Mouse (Mus musculus) spleen, adult 2 months (tissue): ENCODE measurements around the gene Lyrm4. TPM values are rescaled to one million over a fixed set of nuclear protein-coding genes. Genes with fewer than 3 reads are reported as not detected.

Experiments
- DNase-seq, 2 experiments: peaks; one replicate each; pipeline versions ENCODE4 v3.0.0 to v3.0.0-alpha.2; 2012 to 2021; ENCODE audit warnings: low spot score in 2 of 2, low read depth in 1 of 2
- H3K27ac ChIP-seq: fragments of 200-500 bp; 2 replicates; pipeline ENCODE4 v1.5.1; 2012; ENCODE audit warnings: low read length, inconsistent platforms; ENCODE audit not compliant: insufficient read depth
- H3K27me3 ChIP-seq: fragments of 200-500 bp; 2 replicates; pipeline ENCODE4 v1.6.1; 2012; ENCODE audit warnings: mild to moderate bottlenecking, moderate library complexity, low read length, inconsistent platforms; ENCODE audit not compliant: control insufficient read depth, insufficient read depth
- H3K36me3 ChIP-seq: fragments of 200-500 bp; 2 replicates; pipeline ENCODE4 v1.6.1; 2012; ENCODE audit warnings: mild to moderate bottlenecking, low read length, inconsistent platforms; ENCODE audit not compliant: control insufficient read depth, insufficient read depth
- H3K4me1 ChIP-seq: fragments of 200-500 bp; 2 replicates; pipeline ENCODE4 v1.6.1; 2011; ENCODE audit warnings: inconsistent platforms; ENCODE audit not compliant: control insufficient read depth, insufficient read depth, insufficient read length
- H3K4me3 ChIP-seq: fragments of 200-500 bp; 2 replicates; pipeline ENCODE4 v1.5.1; 2011; ENCODE audit warnings: mild to moderate bottlenecking, inconsistent platforms; ENCODE audit not compliant: insufficient read depth, insufficient read length; ENCODE audit errors: extremely low read depth
- CTCF ChIP-seq: fragments of 200-500 bp; IDR thresholded peaks from 2 replicates; pipeline ENCODE4 v1.5.1; 2011; ENCODE audit warnings: mild to moderate bottlenecking, inconsistent platforms; ENCODE audit not compliant: insufficient read depth, insufficient read length, insufficient replicate concordance; ENCODE audit errors: extremely low read depth
- POLR2A ChIP-seq: fragments of 200-500 bp; IDR thresholded peaks from 2 replicates; pipeline ENCODE4 v1.6.1; 2011; ENCODE audit warnings: low read depth, low read length, inconsistent platforms
- WGBS: fragments of 180-500 bp; shearing (Covaris S2); methylation state at CpG from one replicate; pipeline ENCODE4 v1.1.7; 2018; 5-methylcytosine and 5-hydroxymethylcytosine counted together
- polyA plus RNA-seq: library from polyadenylated mRNA; depleted of rRNA; stranded (reverse); fragments of >200 nt; gene quantifications from 2 replicates; pipeline ENCODE4 v1.2.3, GENCODE M21; 2012; rRNA removed

The Lyrm4 gene
- polyA plus RNA-seq: 2.3 and 3.6 TPM in 2 replicates

GRCm38 (mm10) chr13:36117143-36118014, at the start of gene Lyrm4, which contains the start of gene Fars2:
Lyrm4 (minus strand) TSS chr13:36117526.
Fars2 (plus strand) TSS chr13:36117412.
- WGBS: under 1% methylated on average over 74 of the region's 75 CpGs
- Histone ChIP-seq H3K4me3 (peak within 1 kb of the TSS; percentile 74), H3K27me3 (no peaks in the 10 kb centered on the region), H3K27ac (peak within 1 kb of the TSS; percentile 98), H3K36me3 (no peaks in the 10 kb centered on the region), H3K4me1 (peaks cover 4% of the 10 kb centered on the region; the same call in 1 of the 2 replicates)
- peak; percentile 92 to 95 for DNase-seq
- peak; percentile 72 for TF ChIP-seq POLR2A
- TF ChIP-seq CTCF: peak; percentile 4; the same call in 1 of the 2 replicates

GRCm38 (mm10) chr13:36163898-36164297, 46.6 kb upstream of the Lyrm4 start:
- 13% methylated on average over 1 of the region's 1 CpGs for WGBS
- Histone ChIP-seq H3K36me3 (no peaks in the 10 kb centered on the region; the same call in 1 of the 2 replicates), H3K27me3 (no peaks in the 10 kb centered on the region), H3K4me1 (no peaks in the 10 kb centered on the region; the same call in 1 of the 2 replicates), H3K27ac (no peak overlapping the region), H3K4me3 (no peak overlapping the region)
- no peak for DNase-seq
- TF ChIP-seq POLR2A (no peak), CTCF (no peak)

- 87% methylated on average over 5 of the region's 5 CpGs for WGBS
- H3K4me3 ChIP-seq: no peak overlapping the region
- H3K27me3 ChIP-seq: no peaks in the 10 kb centered on the region
- no peak for DNase-seq
- no peaks in the 10 kb centered on the region; the same call in 1 of the 2 replicates for H3K36me3 ChIP-seq
- H3K4me1 ChIP-seq: no peaks in the 10 kb centered on the region; the same call in 1 of the 2 replicates
- TF ChIP-seq CTCF (no peak), POLR2A (no peak)
- no peak overlapping the region for H3K27ac ChIP-seq
These were observed 46.1 kb upstream of the Lyrm4 start for GRCm38 (mm10) chr13:36163411-36163810.

- H3K4me3 ChIP-seq: no peak overlapping the region
- WGBS: 83% methylated on average over 7 of the region's 7 CpGs
- H3K4me1 ChIP-seq: no peaks in the 10 kb centered on the region
- no peak for TF ChIP-seq CTCF
- no peak for TF ChIP-seq POLR2A
- H3K27ac ChIP-seq: no peak overlapping the region
- no peak for DNase-seq
- H3K27me3 ChIP-seq: no peaks in the 10 kb centered on the region
- H3K36me3 ChIP-seq: no peaks in the 10 kb centered on the region
These were observed 39.1 kb upstream of the Lyrm4 start for GRCm38 (mm10) chr13:36156340-36156931.

- Histone ChIP-seq H3K36me3 (no peaks in the 10 kb centered on the region), H3K27ac (no peak overlapping the region), H3K27me3 (no peaks in the 10 kb centered on the region), H3K4me3 (no peak overlapping the region), H3K4me1 (peaks cover 6% of the 10 kb centered on the region)
- no peak for DNase-seq
- TF ChIP-seq CTCF (no peak), POLR2A (no peak)
- WGBS: 89% methylated on average over 5 of the region's 5 CpGs
These were observed 35.6 kb upstream of the Lyrm4 start for GRCm38 (mm10) chr13:36152728-36153498.

- Histone ChIP-seq H3K36me3 (no peaks in the 10 kb centered on the region), H3K27me3 (no peaks in the 10 kb centered on the region), H3K27ac (no peak overlapping the region), H3K4me1 (peaks cover 6% of the 10 kb centered on the region), H3K4me3 (no peak overlapping the region)
- no peak for DNase-seq
- 36% methylated on average over 5 of the region's 5 CpGs for WGBS
- TF ChIP-seq CTCF (no peak), POLR2A (no peak)
These were observed 32.9 kb upstream of the Lyrm4 start for GRCm38 (mm10) chr13:36150272-36150671.
